Mouse (Mus musculus) stomach, embryonic 15.5 days (tissue): Measurements from ENCODE around the gene Dctn2. TPM values are rescaled to one million over a fixed set of nuclear protein-coding genes. Genes with fewer than 3 reads are reported as not detected.
"Not testable (repeated sequence)": the region's sequence is repeated elsewhere in the genome, so short reads cannot be mapped to it uniquely, and the experiment has no call there.

ENCODE experiments used
- ATAC-seq: fragments of 200-750 bp; cut with Nextera tagmentation; 2 replicates; pipeline ENCODE4 v1.8.0; 2017; ENCODE audit warnings: low read depth, moderate number of reproducible peaks, moderate TSS enrichment; ENCODE audit not compliant: insufficient read depth, low FRiP score
- H3K27ac ChIP-seq: fragments of 300-500 bp; sonication (generic); 2 replicates; pipeline ENCODE4 v1.5.1; 2015; ENCODE audit warnings: mild to moderate bottlenecking, inconsistent platforms
- H3K27me3 ChIP-seq: fragments of 300-500 bp; sonication (generic); replicated peaks from 2 replicates; pipeline ENCODE4 v1.6.1; 2015; ENCODE audit warnings: inconsistent platforms
- H3K36me3 ChIP-seq: fragments of 300-500 bp; sonication (generic); 2 replicates; pipeline ENCODE4 v1.6.1; 2015; ENCODE audit warnings: inconsistent platforms
- H3K4me1 ChIP-seq: fragments of 300-500 bp; sonication (generic); 2 replicates; pipeline ENCODE4 v1.6.1; 2015; ENCODE audit warnings: inconsistent platforms
- H3K4me2 ChIP-seq: fragments of 300-500 bp; sonication (generic); 2 replicates; pipeline ENCODE4 v1.6.1; 2015; ENCODE audit warnings: mild to moderate bottlenecking, inconsistent platforms
- H3K4me3 ChIP-seq: fragments of 300-500 bp; sonication (generic); replicated peaks from 2 replicates; pipeline ENCODE4 v1.5.1; 2015; ENCODE audit warnings: inconsistent platforms
- H3K9ac ChIP-seq: fragments of 300-500 bp; sonication (generic); 2 replicates; pipeline ENCODE4 v1.6.1; 2015; ENCODE audit warnings: inconsistent platforms
- H3K9me3 ChIP-seq: fragments of 300-500 bp; sonication (generic); 2 replicates; pipeline ENCODE4 v1.6.1; 2016; ENCODE audit warnings: inconsistent platforms
- WGBS: fragments of 180-500 bp; shearing (Covaris S2); methylation state at CpG from one replicate; pipeline ENCODE4 v1.1.7; 2015; 5-methylcytosine and 5-hydroxymethylcytosine counted together
- polyA plus RNA-seq: library from polyadenylated mRNA; unstranded; fragments of >200 nt; fragmentation: Nextera tagmentation; extraction: Ambion mirVana; gene quantifications from 2 replicates; pipeline ENCODE4 v1.2.1, GENCODE M21; 2015

Gene Dctn2
- polyA plus RNA-seq, 1 experiment from 2014 or later = 161 TPM

GRCm38 (mm10) chr10:127290930-127291880 is 25.0 kb downstream of the Dctn2 start:
- peak; percentile 17 for ATAC-seq
- peaks cover 42% of the 10 kb centered on the region for H3K4me1 ChIP-seq
- WGBS = 2% methylated on average over 19 of the region's 19 CpGs
- peak overlapping the region; percentile 47; the same call in 1 of the 2 replicates for H3K9ac ChIP-seq
- H3K4me3 ChIP-seq = peak overlapping the region; percentile 71
- peaks cover 24% of the 10 kb centered on the region for H3K36me3 ChIP-seq
- no peaks in the 10 kb centered on the region for H3K27me3 ChIP-seq
- H3K9me3 ChIP-seq = no peaks in the 10 kb centered on the region
- H3K4me2 ChIP-seq = peak overlapping the region; percentile 86
- peak overlapping the region; percentile 94 for H3K27ac ChIP-seq

- Histone ChIP-seq H3K36me3 (peaks cover 31% of the 10 kb centered on the region), H3K4me1 (peaks cover 33% of the 10 kb centered on the region), H3K9ac (peak overlapping the region; percentile 47; the same call in 1 of the 2 replicates), H3K4me2 (peak overlapping the region; percentile 86), H3K27ac (peak overlapping the region; percentile 94), H3K9me3 (no peaks in the 10 kb centered on the region), H3K27me3 (no peaks in the 10 kb centered on the region), H3K4me3 (peak overlapping the region; percentile 71)
- no peak; the same call in 1 of the 2 replicates for ATAC-seq
- WGBS = 35% methylated on average over 5 of the region's 5 CpGs
These were observed 25.9 kb downstream of the Dctn2 start for GRCm38 (mm10) chr10:127291881-127292638.

- Histone ChIP-seq H3K9me3 (no peaks in the 10 kb centered on the region), H3K36me3 (peaks cover 38% of the 10 kb centered on the region), H3K4me2 (0 out of 2 replicates have a peak overlapping the region, but pooled peaks have one; percentile 13), H3K4me3 (no peak overlapping the region), H3K27me3 (no peaks in the 10 kb centered on the region), H3K4me1 (peaks cover 24% of the 10 kb centered on the region), H3K27ac (peak overlapping the region; percentile 94; the same call in 1 of the 2 replicates), H3K9ac (no peak overlapping the region)
- no peak for ATAC-seq
- 73% methylated on average over 6 of the region's 6 CpGs for WGBS
These were observed 26.9 kb downstream of the Dctn2 start for GRCm38 (mm10) chr10:127292987-127293538.

GRCm38 (mm10) chr10:127293590-127294113 is 27.5 kb downstream of the Dctn2 start:
- H3K9me3 ChIP-seq = no peaks in the 10 kb centered on the region

GRCm38 (mm10) chr10:127294895-127295510 is 28.8 kb downstream of the Dctn2 start:
- Histone ChIP-seq H3K36me3 (peaks cover 51% of the 10 kb centered on the region), H3K9ac (no peak overlapping the region), H3K4me2 (no peak overlapping the region), H3K27me3 (no peaks in the 10 kb centered on the region), H3K4me1 (peaks cover 21% of the 10 kb centered on the region), H3K4me3 (no peak overlapping the region), H3K27ac (no peak overlapping the region), H3K9me3 (no peaks in the 10 kb centered on the region)
- 87% methylated on average over 10 of the region's 10 CpGs for WGBS
- ATAC-seq = no peak

More at GRCm38 (mm10) chr10:127293590-127294113, 27.5 kb downstream of the Dctn2 start:
- WGBS = 83% methylated on average over 3 of the region's 3 CpGs
- Histone ChIP-seq H3K9ac (no peak overlapping the region), H3K4me2 (no peak overlapping the region), H3K27ac (no peak overlapping the region), H3K36me3 (peaks cover 38% of the 10 kb centered on the region), H3K4me3 (no peak overlapping the region), H3K27me3 (no peaks in the 10 kb centered on the region), H3K4me1 (peaks cover 24% of the 10 kb centered on the region)
- no peak for ATAC-seq

- Histone ChIP-seq H3K27me3 (no peaks in the 10 kb centered on the region), H3K4me3 (no peak overlapping the region), H3K27ac (no peak overlapping the region), H3K9me3 (no peaks in the 10 kb centered on the region), H3K36me3 (peaks cover 54% of the 10 kb centered on the region), H3K4me2 (no peak overlapping the region), H3K9ac (no peak overlapping the region), H3K4me1 (peaks cover 21% of the 10 kb centered on the region)
- WGBS = 88% methylated on average over 24 of the region's 24 CpGs
- ATAC-seq = no peak
These were observed 30.0 kb downstream of the Dctn2 start for GRCm38 (mm10) chr10:127295986-127296794.

- Histone ChIP-seq H3K4me3 (no peak overlapping the region), H3K4me2 (no peak overlapping the region), H3K9ac (no peak overlapping the region), H3K27ac (no peak overlapping the region), H3K36me3 (peaks cover 60% of the 10 kb centered on the region), H3K4me1 (peaks cover 12% of the 10 kb centered on the region), H3K27me3 (no peaks in the 10 kb centered on the region), H3K9me3 (no peaks in the 10 kb centered on the region)
- WGBS = 90% methylated on average over 16 of the region's 16 CpGs
- no peak for ATAC-seq
These were observed 31.1 kb downstream of the Dctn2 start for GRCm38 (mm10) chr10:127297015-127297871.

- H3K36me3 ChIP-seq = peaks cover 73% of the 10 kb centered on the region
- 86% methylated on average over 6 of the region's 6 CpGs for WGBS
These were observed 34.2 kb downstream of the Dctn2 start for GRCm38 (mm10) chr10:127300361-127300760.

GRCm38 (mm10) chr10:127303136-127303535 is 37.0 kb downstream of the Dctn2 start:
- H3K9ac ChIP-seq = no peak overlapping the region
- no peaks in the 10 kb centered on the region for H3K4me1 ChIP-seq
- H3K4me2 ChIP-seq = no peak overlapping the region
- H3K27ac ChIP-seq = no peak overlapping the region
- H3K36me3 ChIP-seq = peaks cover 76% of the 10 kb centered on the region
- H3K27me3 ChIP-seq = no peaks in the 10 kb centered on the region
- no peak overlapping the region for H3K4me3 ChIP-seq
- ATAC-seq = no peak
- 90% methylated on average over 11 of the region's 11 CpGs for WGBS
- H3K9me3 ChIP-seq = no peaks in the 10 kb centered on the region

More at GRCm38 (mm10) chr10:127300361-127300760, 34.2 kb downstream of the Dctn2 start:
- Histone ChIP-seq H3K9ac (no peak overlapping the region), H3K27ac (no peak overlapping the region), H3K4me2 (no peak overlapping the region), H3K27me3 (no peaks in the 10 kb centered on the region), H3K4me1 (no peaks in the 10 kb centered on the region), H3K9me3 (no peaks in the 10 kb centered on the region), H3K4me3 (no peak overlapping the region)
- ATAC-seq = no peak

- 84% methylated on average over 3 of the region's 3 CpGs for WGBS
- not testable (repeated sequence) for H3K4me3 ChIP-seq, H3K9me3 ChIP-seq, H3K27me3 ChIP-seq, ATAC-seq, H3K4me2 ChIP-seq, H3K27ac ChIP-seq, H3K9ac ChIP-seq
- Histone ChIP-seq H3K4me1 (peaks cover 10% of the 10 kb centered on the region; the same call in 1 of the 2 replicates), H3K36me3 (peaks cover 47% of the 10 kb centered on the region)
These were observed 43.0 kb downstream of the Dctn2 start for GRCm38 (mm10) chr10:127309167-127309566.
